Mouse (Mus musculus) lung, postnatal 14 days (tissue): ENCODE measurements at regions not wholly inside any gene's neighbourhood (a gene's known extent, or its start where the extent isn't known, plus 50 kb on each side); places are given as distances from the start of the nearest gene placed in this dataset.

Experiments
- DNase-seq: peaks from one replicate; pipeline ENCODE4 v3.0.0; 2021

DNA sequence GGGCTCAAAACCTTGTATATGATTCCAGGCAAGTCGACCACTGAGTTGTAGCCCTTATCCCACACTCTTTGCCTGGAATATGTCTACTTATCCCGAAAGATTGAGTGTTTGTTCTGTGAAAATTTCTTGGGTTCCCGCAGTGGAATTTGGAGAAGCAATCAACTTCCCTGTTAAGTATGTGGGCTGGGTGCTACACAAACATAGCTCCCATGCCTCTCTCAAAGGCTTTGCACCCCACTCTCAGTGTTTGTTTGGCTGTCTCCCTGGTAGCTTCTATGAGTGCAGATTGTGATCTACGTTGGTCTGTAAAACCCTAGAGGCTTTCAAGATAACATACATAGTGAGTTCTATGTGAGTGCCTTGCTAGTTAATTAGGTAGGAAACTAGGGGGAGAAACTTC lies 1184.2 kb downstream of the 4930447A16Rik start:
- DNase-seq, result no peak
